Mouse (Mus musculus): ENCODE measurements around the gene Tap2. TPM values are rescaled to one million over a fixed set of nuclear protein-coding genes. Genes with fewer than 3 reads are reported as not detected.
"Not testable (repeated sequence)": the region's sequence is repeated elsewhere in the genome, so short reads cannot be mapped to it uniquely, and the experiment has no call there.

Gene Tap2
- total RNA-seq, 1 experiment from 2014 or later = 56.6 TPM

GRCm38 (mm10) chr17:34215176-34215575 is 11.8 kb downstream of the Tap2 start:
- no peak for DNase-seq

- no peak for DNase-seq
Observed at GRCm38 (mm10) chr17:34217216-34217928, 14.0 kb downstream of the Tap2 start.

- no peak for DNase-seq
Observed at GRCm38 (mm10) chr17:34217986-34218385, 14.7 kb downstream of the Tap2 start.

GRCm38 (mm10) chr17:34218675-34219074 is 15.3 kb downstream of the Tap2 start:
- peak; percentile 60 for DNase-seq

- peak; percentile 64 for DNase-seq
Observed at GRCm38 (mm10) chr17:34219096-34219495, 15.8 kb downstream of the Tap2 start.

- not testable (repeated sequence) for DNase-seq
Observed at GRCm38 (mm10) chr17:34219801-34220200, 16.5 kb downstream of the Tap2 start.

- DNase-seq = not testable (repeated sequence)
Observed at GRCm38 (mm10) chr17:34220401-34220800, 17.1 kb downstream of the Tap2 start.

- DNase-seq = no peak
Observed at GRCm38 (mm10) chr17:34224816-34225215, 21.5 kb downstream of the Tap2 start.

GRCm38 (mm10) chr17:34225426-34225825 is 22.1 kb downstream of the Tap2 start:
- DNase-seq = no peak

GRCm38 (mm10) chr17:34225911-34226310 is 22.6 kb downstream of the Tap2 start:
- not testable (repeated sequence) for DNase-seq

GRCm38 (mm10) chr17:34230971-34231370 is 27.6 kb downstream of the Tap2 start:
- DNase-seq = not testable (repeated sequence)

- DNase-seq = not testable (repeated sequence)
Observed at GRCm38 (mm10) chr17:34232021-34232420, 28.7 kb downstream of the Tap2 start.

- peak; percentile 68 for DNase-seq
Observed at GRCm38 (mm10) chr17:34234926-34235325, 31.6 kb downstream of the Tap2 start.

- no peak for DNase-seq
Observed at GRCm38 (mm10) chr17:34236691-34237090, 33.4 kb downstream of the Tap2 start.

- no peak for DNase-seq
Observed at GRCm38 (mm10) chr17:34237741-34238140, 34.4 kb downstream of the Tap2 start.

GRCm38 (mm10) chr17:34238706-34239105 is 35.4 kb downstream of the Tap2 start, which contains the start of gene H2-Ob:
Gene H2-Ob, plus strand, starts transcription at chr17:34238903.
- DNase-seq = no peak

- no peak for DNase-seq
Observed at GRCm38 (mm10) chr17:34239601-34240041, 36.3 kb downstream of the Tap2 start.

- DNase-seq = no peak
Observed at GRCm38 (mm10) chr17:34240366-34240765, 37.0 kb downstream of the Tap2 start.

GRCm38 (mm10) chr17:34240916-34241315 is 37.6 kb downstream of the Tap2 start:
- no peak for DNase-seq

GRCm38 (mm10) chr17:34244656-34245055 is 41.3 kb downstream of the Tap2 start:
- DNase-seq = no peak

GRCm38 (mm10) chr17:34247047-34247446 is 43.7 kb downstream of the Tap2 start:
- DNase-seq = no peak

- no peak for DNase-seq
Observed at GRCm38 (mm10) chr17:34248764-34249163, 45.4 kb downstream of the Tap2 start.

- DNase-seq = no peak
Observed at GRCm38 (mm10) chr17:34249361-34249760, 46.0 kb downstream of the Tap2 start.

- DNase-seq = no peak
Observed at GRCm38 (mm10) chr17:34249878-34250277, 46.6 kb downstream of the Tap2 start.
